Mouse (Mus musculus): ENCODE data around the gene Gla. TPM values are rescaled to one million over a fixed set of nuclear protein-coding genes. Genes with fewer than 3 reads are reported as not detected.

Gene Gla
- polyA plus RNA-seq, 1 experiment from 2014 or later = 3.5 TPM

- WGBS = 78% methylated on average over 11 of the region's 11 CpGs
- no peak overlapping the region for H3K4me2 ChIP-seq (ENCODE audit: low read depth)
- no peak for DNase-seq (ENCODE audit: low spot score)
- H3K27ac ChIP-seq (ENCODE audit: low read depth, low read length) = no peak overlapping the region
- H3K4me3 ChIP-seq (ENCODE audit: low read depth, low read length) = no peak overlapping the region
- H3K27me3 ChIP-seq (ENCODE audit: control insufficient read depth, insufficient read depth, low read length) = no peaks in the 10 kb centered on the region
- no peak for ATAC-seq (ENCODE audit: insufficient read depth, low FRiP score, low TSS enrichment)
- H3K9ac ChIP-seq (ENCODE audit: low read length) = no peak overlapping the region
- H3K4me1 ChIP-seq (ENCODE audit: control insufficient read depth, insufficient read depth, low read length) = no peaks in the 10 kb centered on the region
- H3K36me3 ChIP-seq (ENCODE audit: control insufficient read depth, insufficient read depth, low read length) = no peaks in the 10 kb centered on the region
- H3K9me3 ChIP-seq (ENCODE audit: control insufficient read depth, low read length) = no peaks in the 10 kb centered on the region
These were observed 18.7 kb downstream of the Gla start for GRCm38 (mm10) chrX:134582270-134582669.

GRCm38 (mm10) chrX:134580528-134581305, 20.2 kb downstream of the Gla start:
- Histone ChIP-seq H3K9ac (ENCODE audit: low read length) (no peak overlapping the region), H3K27ac (ENCODE audit: low read depth, low read length) (no peak overlapping the region), H3K4me3 (ENCODE audit: low read depth, low read length) (no peak overlapping the region), H3K9me3 (ENCODE audit: control insufficient read depth, low read length) (no peaks in the 10 kb centered on the region), H3K4me1 (ENCODE audit: control insufficient read depth, insufficient read depth, low read length) (no peaks in the 10 kb centered on the region), H3K27me3 (ENCODE audit: control insufficient read depth, insufficient read depth, low read length) (no peaks in the 10 kb centered on the region), H3K36me3 (ENCODE audit: control insufficient read depth, insufficient read depth, low read length) (no peaks in the 10 kb centered on the region), H3K4me2 (ENCODE audit: low read depth) (no peak overlapping the region)
- 85% methylated on average over 14 of the region's 14 CpGs for WGBS
- DNase-seq (ENCODE audit: low spot score) (no peak), ATAC-seq (ENCODE audit: insufficient read depth, low FRiP score, low TSS enrichment) (no peak)

GRCm38 (mm10) chrX:134577896-134578295, 23.0 kb downstream of the Gla start:
- DNase-seq (ENCODE audit: low spot score) (no peak), ATAC-seq (ENCODE audit: insufficient read depth, low FRiP score, low TSS enrichment) (no peak)
- Histone ChIP-seq H3K4me1 (ENCODE audit: control insufficient read depth, insufficient read depth, low read length) (no peaks in the 10 kb centered on the region), H3K9ac (ENCODE audit: low read length) (no peak overlapping the region), H3K9me3 (ENCODE audit: control insufficient read depth, low read length) (no peaks in the 10 kb centered on the region), H3K27me3 (ENCODE audit: control insufficient read depth, insufficient read depth, low read length) (no peaks in the 10 kb centered on the region), H3K4me2 (ENCODE audit: low read depth) (no peak overlapping the region), H3K27ac (ENCODE audit: low read depth, low read length) (no peak overlapping the region), H3K4me3 (ENCODE audit: low read depth, low read length) (no peak overlapping the region), H3K36me3 (ENCODE audit: control insufficient read depth, insufficient read depth, low read length) (no peaks in the 10 kb centered on the region)
- WGBS = 82% methylated on average over 4 of the region's 4 CpGs

- no peak for ATAC-seq (ENCODE audit: insufficient read depth, low FRiP score, low TSS enrichment)
- no peak overlapping the region for H3K4me3 ChIP-seq (ENCODE audit: low read depth, low read length)
- 85% methylated on average over 8 of the region's 8 CpGs for WGBS
These were observed 34.2 kb downstream of the Gla start for GRCm38 (mm10) chrX:134566536-134567222.

GRCm38 (mm10) chrX:134564326-134564725, 36.6 kb downstream of the Gla start:
- Histone ChIP-seq H3K4me1 (ENCODE audit: control insufficient read depth, insufficient read depth, low read length) (no peaks in the 10 kb centered on the region), H3K27ac (ENCODE audit: low read depth, low read length) (no peak overlapping the region), H3K9ac (ENCODE audit: low read length) (no peak overlapping the region), H3K36me3 (ENCODE audit: control insufficient read depth, insufficient read depth, low read length) (no peaks in the 10 kb centered on the region), H3K4me3 (ENCODE audit: low read depth, low read length) (no peak overlapping the region), H3K27me3 (ENCODE audit: control insufficient read depth, insufficient read depth, low read length) (no peaks in the 10 kb centered on the region), H3K4me2 (ENCODE audit: low read depth) (no peak overlapping the region), H3K9me3 (ENCODE audit: control insufficient read depth, low read length) (no peaks in the 10 kb centered on the region)
- WGBS = 92% methylated on average over 4 of the region's 4 CpGs
- DNase-seq (ENCODE audit: low spot score) (no peak), ATAC-seq (ENCODE audit: insufficient read depth, low FRiP score, low TSS enrichment) (no peak)

More at GRCm38 (mm10) chrX:134566536-134567222, 34.2 kb downstream of the Gla start:
- Histone ChIP-seq H3K4me2 (ENCODE audit: low read depth) (no peak overlapping the region), H3K9ac (ENCODE audit: low read length) (no peak overlapping the region), H3K27ac (ENCODE audit: low read depth, low read length) (no peak overlapping the region), H3K9me3 (ENCODE audit: control insufficient read depth, low read length) (no peaks in the 10 kb centered on the region), H3K36me3 (ENCODE audit: control insufficient read depth, insufficient read depth, low read length) (no peaks in the 10 kb centered on the region), H3K27me3 (ENCODE audit: control insufficient read depth, insufficient read depth, low read length) (no peaks in the 10 kb centered on the region), H3K4me1 (ENCODE audit: control insufficient read depth, insufficient read depth, low read length) (no peaks in the 10 kb centered on the region)
- no peak for DNase-seq (ENCODE audit: low spot score)

GRCm38 (mm10) chrX:134554425-134554824, 46.5 kb downstream of the Gla start:
- no peak overlapping the region for H3K9ac ChIP-seq (ENCODE audit: low read length)
- H3K36me3 ChIP-seq (ENCODE audit: control insufficient read depth, insufficient read depth, low read length) = no peaks in the 10 kb centered on the region
- H3K27me3 ChIP-seq (ENCODE audit: control insufficient read depth, insufficient read depth, low read length) = no peaks in the 10 kb centered on the region
- H3K4me3 ChIP-seq (ENCODE audit: low read depth, low read length) = no peak overlapping the region
- H3K4me2 ChIP-seq (ENCODE audit: low read depth) = no peak overlapping the region
- H3K27ac ChIP-seq (ENCODE audit: low read depth, low read length) = no peak overlapping the region
- ATAC-seq (ENCODE audit: insufficient read depth, low FRiP score, low TSS enrichment) (no peak), DNase-seq (ENCODE audit: low spot score) (no peak)
- no peaks in the 10 kb centered on the region for H3K4me1 ChIP-seq (ENCODE audit: control insufficient read depth, insufficient read depth, low read length)
- WGBS = 77% methylated on average over 6 of the region's 6 CpGs
- no peaks in the 10 kb centered on the region for H3K9me3 ChIP-seq (ENCODE audit: control insufficient read depth, low read length)

GRCm38 (mm10) chrX:134553326-134553725, 47.6 kb downstream of the Gla start:
- Histone ChIP-seq H3K9ac (ENCODE audit: low read length) (no peak overlapping the region), H3K4me1 (ENCODE audit: control insufficient read depth, insufficient read depth, low read length) (no peaks in the 10 kb centered on the region)
- 83% methylated on average over 4 of the region's 4 CpGs for WGBS

GRCm38 (mm10) chrX:134550903-134551302, 50.0 kb downstream of the Gla start:
- ATAC-seq (ENCODE audit: insufficient read depth, low FRiP score, low TSS enrichment) = no peak
- peak; percentile 11 for DNase-seq (ENCODE audit: low spot score)
- no peaks in the 10 kb centered on the region for H3K4me1 ChIP-seq (ENCODE audit: control insufficient read depth, insufficient read depth, low read length)

More at GRCm38 (mm10) chrX:134553326-134553725, 47.6 kb downstream of the Gla start:
- ATAC-seq (ENCODE audit: insufficient read depth, low FRiP score, low TSS enrichment) = no peak
- Histone ChIP-seq H3K9me3 (ENCODE audit: control insufficient read depth, low read length) (no peaks in the 10 kb centered on the region), H3K4me3 (ENCODE audit: low read depth, low read length) (no peak overlapping the region), H3K36me3 (ENCODE audit: control insufficient read depth, insufficient read depth, low read length) (no peaks in the 10 kb centered on the region), H3K27ac (ENCODE audit: low read depth, low read length) (no peak overlapping the region), H3K4me2 (ENCODE audit: low read depth) (no peak overlapping the region), H3K27me3 (ENCODE audit: control insufficient read depth, insufficient read depth, low read length) (no peaks in the 10 kb centered on the region)
- no peak for DNase-seq (ENCODE audit: low spot score)

GRCm38 (mm10) chrX:134547330-134547729, 53.6 kb downstream of the Gla start:
- no peak for ATAC-seq (ENCODE audit: insufficient read depth, low FRiP score, low TSS enrichment)
- Histone ChIP-seq H3K9ac (ENCODE audit: low read length) (no peak overlapping the region), H3K36me3 (ENCODE audit: control insufficient read depth, insufficient read depth, low read length) (no peaks in the 10 kb centered on the region), H3K4me2 (ENCODE audit: low read depth) (no peak overlapping the region), H3K4me3 (ENCODE audit: low read depth, low read length) (no peak overlapping the region), H3K4me1 (ENCODE audit: control insufficient read depth, insufficient read depth, low read length) (no peaks in the 10 kb centered on the region), H3K27ac (ENCODE audit: low read depth, low read length) (no peak overlapping the region), H3K9me3 (ENCODE audit: control insufficient read depth, low read length) (no peaks in the 10 kb centered on the region), H3K27me3 (ENCODE audit: control insufficient read depth, insufficient read depth, low read length) (no peaks in the 10 kb centered on the region)
- no peak for DNase-seq (ENCODE audit: low spot score)
- WGBS = 94% methylated on average over 4 of the region's 4 CpGs

More at GRCm38 (mm10) chrX:134550903-134551302, 50.0 kb downstream of the Gla start:
- WGBS = 16% methylated on average over 5 of the region's 5 CpGs
- Histone ChIP-seq H3K27me3 (ENCODE audit: control insufficient read depth, insufficient read depth, low read length) (no peaks in the 10 kb centered on the region), H3K27ac (ENCODE audit: low read depth, low read length) (no peak overlapping the region), H3K4me2 (ENCODE audit: low read depth) (no peak overlapping the region), H3K36me3 (ENCODE audit: control insufficient read depth, insufficient read depth, low read length) (no peaks in the 10 kb centered on the region), H3K9ac (ENCODE audit: low read length) (no peak overlapping the region), H3K9me3 (ENCODE audit: control insufficient read depth, low read length) (no peaks in the 10 kb centered on the region), H3K4me3 (ENCODE audit: low read depth, low read length) (no peak overlapping the region)

Measured in neural tube, embryonic 11.5 days (tissue).